In genomic region chr10:56962096-56962807, GRCm38 (mm10) we compare ENCODE assay signal across 18 mouse cellular contexts.
DNase-seq lines count a peak whose midpoint lies in the region; ATAC-seq and TF ChIP-seq lines count a peak whose summit lies in the region.
"Had no signal": no experiment of that assay in that cellular context is flagged by ENCODE, and none has a peak within 500 bp of the region (broad histone marks: within the 10 kb centered on the region; RNA-seq: fewer than 3 reads in every experiment).

No protein-coding gene starts in this region.

- H3K27ac ChIP-seq in hindbrain, postnatal 0 days = no peak overlapping the region
- no peak overlapping the region for H3K27ac ChIP-seq in hindbrain, embryonic 12.5 days
- no peak overlapping the region for H3K27ac ChIP-seq in forebrain, embryonic 12.5 days
- no peak overlapping the region for H3K27ac ChIP-seq in forebrain, embryonic 16.5 days (ENCODE audit: low read length)
- H3K27ac ChIP-seq: embryonic facial prominence, embryonic 12.5 days; heart, embryonic 10.5 days; hindbrain, embryonic 14.5 days had no signal

- H3K27me3 ChIP-seq in hindbrain, postnatal 0 days (ENCODE audit: insufficient read depth, low read length) = no peaks in the 10 kb centered on the region
- no peaks in the 10 kb centered on the region for H3K27me3 ChIP-seq in hindbrain, embryonic 12.5 days
- H3K27me3 ChIP-seq in forebrain, embryonic 12.5 days = no peaks in the 10 kb centered on the region
- no peaks in the 10 kb centered on the region for H3K27me3 ChIP-seq in forebrain, embryonic 16.5 days (replicated peaks; ENCODE audit: control insufficient read depth, insufficient read depth, low read length)
- H3K27me3 ChIP-seq: embryonic facial prominence, embryonic 12.5 days had no signal

- H3K4me3 ChIP-seq in hindbrain, postnatal 0 days (ENCODE audit: low read length) = no peak overlapping the region
- H3K4me3 ChIP-seq in hindbrain, embryonic 12.5 days = no peak overlapping the region
- no peak overlapping the region for H3K4me3 ChIP-seq in forebrain, embryonic 12.5 days (replicated peaks)
- no peak overlapping the region for H3K4me3 ChIP-seq in forebrain, embryonic 16.5 days (replicated peaks; ENCODE audit: low read length)
- H3K4me3 ChIP-seq: embryonic facial prominence, embryonic 12.5 days; heart, embryonic 10.5 days had no signal

- H3K9ac ChIP-seq in hindbrain, postnatal 0 days (replicated peaks; ENCODE audit: low read length) = no peak overlapping the region
- H3K9ac ChIP-seq in hindbrain, embryonic 12.5 days = no peak overlapping the region
- H3K9ac ChIP-seq in forebrain, embryonic 12.5 days = no peak overlapping the region
- no peak overlapping the region for H3K9ac ChIP-seq in forebrain, embryonic 16.5 days (replicated peaks; ENCODE audit: low read depth, low read length)
- H3K9ac ChIP-seq: embryonic facial prominence, embryonic 12.5 days; hindbrain, embryonic 14.5 days had no signal

- no peaks in the 10 kb centered on the region for H3K9me3 ChIP-seq in hindbrain, postnatal 0 days (ENCODE audit: low read length)
- H3K9me3 ChIP-seq in hindbrain, embryonic 12.5 days (replicated peaks) = no peaks in the 10 kb centered on the region
- H3K9me3 ChIP-seq in forebrain, embryonic 12.5 days = no peaks in the 10 kb centered on the region
- no peaks in the 10 kb centered on the region for H3K9me3 ChIP-seq in forebrain, embryonic 16.5 days (ENCODE audit: control insufficient read depth, low read length)
- H3K9me3 ChIP-seq: embryonic facial prominence, embryonic 12.5 days; heart, embryonic 10.5 days had no signal

- H3K4me1 ChIP-seq in hindbrain, postnatal 0 days (ENCODE audit: insufficient read depth, low read length) = no peaks in the 10 kb centered on the region
- H3K4me1 ChIP-seq in hindbrain, embryonic 12.5 days = no peaks in the 10 kb centered on the region
- H3K4me1 ChIP-seq in forebrain, embryonic 12.5 days = no peaks in the 10 kb centered on the region
- H3K4me1 ChIP-seq in forebrain, embryonic 16.5 days (replicated peaks; ENCODE audit: control insufficient read depth, insufficient read depth, low read length) = no peaks in the 10 kb centered on the region; the same call in 1 of the 2 replicates
- H3K4me1 ChIP-seq: embryonic facial prominence, embryonic 12.5 days; heart, embryonic 10.5 days had no signal

- no peak for TF ChIP-seq CTCF in hindbrain, postnatal 0 days (IDR thresholded peaks at IDR 0.05; ENCODE audit: low read depth)

- H3K36me3 ChIP-seq in hindbrain, postnatal 0 days (ENCODE audit: insufficient read depth, low read length) = no peaks in the 10 kb centered on the region
- no peaks in the 10 kb centered on the region for H3K36me3 ChIP-seq in hindbrain, embryonic 12.5 days
- H3K36me3 ChIP-seq in forebrain, embryonic 12.5 days (replicated peaks) = no peaks in the 10 kb centered on the region
- H3K36me3 ChIP-seq in forebrain, embryonic 16.5 days (ENCODE audit: control insufficient read depth, insufficient read depth) = no peaks in the 10 kb centered on the region
- H3K36me3 ChIP-seq: embryonic facial prominence, embryonic 12.5 days; heart, embryonic 10.5 days had no signal

- DNase-seq in hindbrain, postnatal 0 days (ENCODE audit: low spot score) = peak; percentile 9
- no peak for DNase-seq in heart, postnatal 25 days (ENCODE audit: low spot score)
- DNase-seq in frontal cortex, adult 2 months (ENCODE audit: extremely low spot score in 1 of 2, low spot score in 1 of 2) = no peak
- DNase-seq: adrenal gland, postnatal 14 days; cerebellum, adult 11 months; cerebellum, adult 8-10 months; cerebellum, postnatal 25 days; gastrocnemius, postnatal 10 days; heart, adult 18-20 months; heart, postnatal 10 days had no signal

- ATAC-seq in hindbrain, postnatal 0 days = no peak
- no peak for ATAC-seq in hindbrain, embryonic 12.5 days (ENCODE audit: low FRiP score)
- ATAC-seq in forebrain, embryonic 12.5 days (ENCODE audit: low FRiP score) = peak; percentile 70; the same call in 1 of the 2 replicates
- ATAC-seq in forebrain, embryonic 16.5 days = peak; percentile 72
- no peak for ATAC-seq in cerebellum, adult (ENCODE audit: insufficient number of reproducible peaks, low FRiP score, low TSS enrichment)
- ATAC-seq: intestine, embryonic 16.5 days had no signal

- 81% methylated on average over 4 of the region's 4 CpGs for WGBS in hindbrain, postnatal 0 days
- WGBS in hindbrain, embryonic 12.5 days = 78% methylated on average over 4 of the region's 4 CpGs
- WGBS in forebrain, embryonic 12.5 days = 52% methylated on average over 4 of the region's 4 CpGs
- WGBS in forebrain, embryonic 16.5 days = 38% methylated on average over 4 of the region's 4 CpGs

- H3K4me2 ChIP-seq in hindbrain, postnatal 0 days (ENCODE audit: low read depth, low read length) = no peak overlapping the region
- no peak overlapping the region for H3K4me2 ChIP-seq in hindbrain, embryonic 12.5 days (replicated peaks)
- H3K4me2 ChIP-seq in forebrain, embryonic 12.5 days = no peak overlapping the region
- no peak overlapping the region for H3K4me2 ChIP-seq in forebrain, embryonic 16.5 days (ENCODE audit: low read length)
- H3K4me2 ChIP-seq: embryonic facial prominence, embryonic 12.5 days; hindbrain, embryonic 14.5 days had no signal

- intact Hi-C loops in heart, postnatal 25 days (cut with DNase I) = no loop called here

Comparison
In these comparisons a context has a peak if more than half of its experiments do, and no peak if none do; other contexts are left out.
1. ATAC-seq: peak in forebrain, embryonic 12.5 days (single experiment) and forebrain, embryonic 16.5 days (single experiment); none in hindbrain, postnatal 0 days (single experiment), hindbrain, embryonic 12.5 days (single experiment) and cerebellum, adult (single experiment).